Mouse (Mus musculus): ENCODE measurements around the gene Rnf121. TPM values are rescaled to one million over a fixed set of nuclear protein-coding genes. Genes with fewer than 3 reads are reported as not detected.
"Not testable (repeated sequence)": the region's sequence is repeated elsewhere in the genome, so short reads cannot be mapped to it uniquely, and the experiment has no call there.

The Rnf121 gene
- polyA plus RNA-seq, 1 experiment from 2014 or later = 31.2 TPM

DNA sequence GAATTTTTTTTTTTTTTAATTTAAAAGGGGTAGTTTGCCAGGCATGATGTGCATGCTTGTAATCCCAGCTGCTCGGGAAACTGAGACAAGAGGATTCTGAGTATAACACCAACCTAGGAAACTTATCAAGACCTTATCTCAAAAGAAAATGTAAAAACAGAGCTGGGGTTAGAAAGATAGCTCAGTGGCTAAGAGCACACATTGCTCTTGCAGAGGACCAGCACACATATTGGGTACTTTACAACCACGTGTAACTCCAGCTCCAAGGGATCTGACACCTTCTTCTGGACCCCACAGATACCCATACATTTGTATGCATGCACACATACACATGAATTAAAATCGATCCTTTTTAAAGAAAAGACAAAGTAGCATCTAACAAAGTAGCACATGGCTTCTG lies 3.9 kb downstream of the Rnf121 start:
- Histone ChIP-seq H3K9me3 (no peaks in the 10 kb centered on the region), H3K4me2 (no peak overlapping the region), H3K36me3 (peaks cover 21% of the 10 kb centered on the region), H3K4me3 (no peak overlapping the region), H3K9ac (no peak overlapping the region), H3K27ac (no peak overlapping the region), H3K4me1 (replicated peaks) (peaks cover 30% of the 10 kb centered on the region), H3K27me3 (no peaks in the 10 kb centered on the region)
- 93% methylated on average over 3 of the region's 3 CpGs for WGBS
- ATAC-seq (ENCODE audit: low FRiP score) = no peak

GRCm38 (mm10) chr7:102048524-102048923 lies 16.7 kb downstream of the Rnf121 start:
- peaks cover 15% of the 10 kb centered on the region for H3K36me3 ChIP-seq
- not testable (repeated sequence) for H3K9me3 ChIP-seq; ATAC-seq (ENCODE audit: low FRiP score); H3K4me1 ChIP-seq (replicated peaks); H3K27ac ChIP-seq; H3K9ac ChIP-seq; H3K4me3 ChIP-seq; H3K4me2 ChIP-seq; H3K27me3 ChIP-seq

DNA sequence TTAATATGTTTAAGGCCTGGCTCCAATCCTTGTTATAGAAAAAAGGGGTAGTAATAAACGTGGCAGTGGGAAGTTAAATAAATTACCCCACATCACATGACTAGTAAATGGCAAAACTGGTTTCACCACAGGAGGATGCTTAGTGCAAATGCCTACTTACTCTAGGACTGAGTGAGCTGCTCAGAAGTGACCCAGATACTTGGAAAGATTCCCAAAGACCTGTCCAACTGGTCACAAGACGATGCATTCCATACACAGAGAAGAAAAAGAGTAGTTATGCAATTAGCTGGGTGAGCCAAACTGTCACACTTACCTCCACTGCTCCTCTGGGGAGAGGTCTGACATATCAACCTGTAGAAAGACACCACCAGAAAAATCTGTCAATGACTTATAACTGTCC lies 23.0 kb downstream of the Rnf121 start:
- WGBS = 89% methylated on average over 2 of the region's 2 CpGs
- ATAC-seq (ENCODE audit: low FRiP score) = no peak
- Histone ChIP-seq H3K9ac (no peak overlapping the region), H3K4me3 (no peak overlapping the region), H3K36me3 (peaks cover 45% of the 10 kb centered on the region), H3K4me1 (replicated peaks) (no peaks in the 10 kb centered on the region), H3K9me3 (no peaks in the 10 kb centered on the region), H3K4me2 (no peak overlapping the region), H3K27ac (no peak overlapping the region), H3K27me3 (no peaks in the 10 kb centered on the region)

- peaks cover 93% of the 10 kb centered on the region for H3K36me3 ChIP-seq
- no peak overlapping the region for H3K27ac ChIP-seq
- H3K4me1 ChIP-seq (replicated peaks) = no peaks in the 10 kb centered on the region
- no peak for ATAC-seq (ENCODE audit: low FRiP score)
- WGBS = 95% methylated on average over 3 of the region's 3 CpGs
- H3K27me3 ChIP-seq = no peaks in the 10 kb centered on the region
- H3K9me3 ChIP-seq = no peaks in the 10 kb centered on the region
- no peak overlapping the region for H3K4me3 ChIP-seq
- no peak overlapping the region for H3K9ac ChIP-seq
- no peak overlapping the region for H3K4me2 ChIP-seq
These were observed 28.0 kb downstream of the Rnf121 start for GRCm38 (mm10) chr7:102037318-102037717.

GRCm38 (mm10) chr7:102035534-102035933 lies 29.7 kb downstream of the Rnf121 start:
- Histone ChIP-seq H3K4me2 (no peak overlapping the region), H3K4me3 (no peak overlapping the region), H3K9me3 (no peaks in the 10 kb centered on the region), H3K9ac (no peak overlapping the region), H3K36me3 (peaks cover 97% of the 10 kb centered on the region), H3K4me1 (replicated peaks) (no peaks in the 10 kb centered on the region), H3K27me3 (no peaks in the 10 kb centered on the region), H3K27ac (no peak overlapping the region)
- no peak for ATAC-seq (ENCODE audit: low FRiP score)
- 92% methylated on average over 2 of the region's 2 CpGs for WGBS

- H3K27ac ChIP-seq = no peak overlapping the region
- peaks cover 97% of the 10 kb centered on the region for H3K36me3 ChIP-seq
- no peaks in the 10 kb centered on the region for H3K4me1 ChIP-seq (replicated peaks)
- H3K27me3 ChIP-seq = no peaks in the 10 kb centered on the region
- H3K9ac ChIP-seq = no peak overlapping the region
- H3K4me3 ChIP-seq = no peak overlapping the region
- no peaks in the 10 kb centered on the region for H3K9me3 ChIP-seq
- H3K4me2 ChIP-seq = no peak overlapping the region
- ATAC-seq (ENCODE audit: low FRiP score) = no peak
- 92% methylated on average over 1 of the region's 1 CpGs for WGBS
These were observed 30.4 kb downstream of the Rnf121 start for GRCm38 (mm10) chr7:102034904-102035303.

DNA sequence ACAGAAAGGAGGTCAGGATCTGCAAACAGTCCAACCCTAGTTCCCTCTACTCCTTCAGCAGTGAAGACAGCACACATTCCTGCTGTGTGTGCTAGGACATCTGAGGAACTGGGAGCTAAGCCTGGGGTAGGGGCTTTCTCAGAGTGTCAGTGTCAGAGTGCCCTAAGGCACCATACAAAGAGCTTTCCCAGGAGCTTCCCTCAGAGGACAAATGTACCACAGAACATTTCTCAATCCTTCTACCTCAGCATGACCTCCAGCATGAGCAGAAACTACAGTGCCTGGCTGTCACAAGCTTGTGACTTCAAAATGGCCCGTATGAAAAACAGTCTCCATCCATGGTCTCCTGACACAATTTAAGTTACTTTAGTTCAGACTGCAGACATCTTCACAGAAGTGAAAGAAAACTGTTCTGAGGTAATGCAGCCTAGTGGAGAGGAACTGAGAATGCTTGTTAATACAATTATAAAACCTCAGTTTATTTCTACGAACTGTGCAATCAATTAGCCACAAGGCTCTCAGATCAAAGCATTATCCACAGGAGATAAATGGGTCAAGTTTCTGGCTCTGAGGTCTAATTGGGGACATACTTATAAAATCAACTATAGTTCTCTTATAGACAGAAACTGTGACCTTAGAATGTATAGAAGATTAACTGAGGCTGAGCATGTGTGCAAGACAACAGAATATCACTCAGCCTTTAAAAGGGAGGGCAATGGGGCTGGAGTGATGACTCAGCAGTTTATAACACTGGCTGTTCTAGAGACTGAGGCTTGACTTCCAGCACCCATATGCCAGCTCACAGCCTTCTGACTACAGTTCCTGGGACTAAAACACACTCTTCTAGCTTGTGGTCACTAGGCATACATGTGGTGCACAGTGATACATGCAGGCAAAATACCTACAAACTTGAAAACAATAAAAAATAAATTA lies 39.8 kb downstream of the Rnf121 start:
- peaks cover 80% of the 10 kb centered on the region for H3K36me3 ChIP-seq
- WGBS = 91% methylated on average over 2 of the region's 2 CpGs
- ATAC-seq (ENCODE audit: low FRiP score) = no peak
- H3K4me1 ChIP-seq (replicated peaks) = no peaks in the 10 kb centered on the region
- no peak overlapping the region for H3K9ac ChIP-seq
- H3K27me3 ChIP-seq = no peaks in the 10 kb centered on the region
- H3K9me3 ChIP-seq = no peaks in the 10 kb centered on the region
- no peak overlapping the region for H3K27ac ChIP-seq
- H3K4me3 ChIP-seq = no peak overlapping the region
- H3K4me2 ChIP-seq = no peak overlapping the region

DNA sequence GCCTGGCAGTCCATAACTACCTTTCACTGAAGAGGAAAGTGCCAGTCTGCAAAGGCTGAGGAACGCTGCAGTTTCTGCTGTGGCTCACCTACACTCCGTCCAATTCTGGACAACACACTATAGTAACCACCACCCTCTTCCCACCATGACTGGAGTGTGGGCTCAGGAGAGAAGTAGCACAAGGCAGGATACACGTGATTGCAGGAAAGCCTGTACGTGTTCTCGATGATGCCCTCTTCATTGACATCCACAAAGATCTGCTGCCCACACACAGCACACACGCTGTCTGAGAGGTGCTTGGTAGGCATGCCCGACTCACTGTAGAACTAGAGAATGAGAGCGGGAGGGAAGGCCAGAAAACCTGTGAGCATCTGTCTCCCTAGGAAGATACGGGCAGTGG lies 41.4 kb downstream of the Rnf121 start:
- Histone ChIP-seq H3K4me2 (no peak overlapping the region), H3K36me3 (peaks cover 84% of the 10 kb centered on the region)
- WGBS = 98% methylated on average over 9 of the region's 9 CpGs

DNA sequence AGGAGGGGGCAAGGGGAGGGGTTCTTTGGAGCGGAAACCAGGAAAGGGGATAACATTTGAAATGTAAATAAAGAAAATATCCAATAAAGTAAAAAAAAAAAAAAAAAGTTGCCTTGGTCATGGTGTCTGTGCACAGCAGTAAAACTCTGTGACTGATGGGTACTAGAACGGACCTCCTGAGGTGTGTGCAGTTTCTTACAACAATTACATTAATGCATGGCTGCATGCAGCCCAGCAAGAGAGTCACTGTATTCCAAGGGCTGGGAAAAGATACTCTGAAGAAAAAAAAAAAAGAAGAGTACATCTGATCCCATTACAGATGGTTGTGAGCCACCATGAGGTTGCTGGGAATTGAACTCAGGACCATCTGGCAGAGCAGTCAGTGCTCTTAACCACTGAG lies 44.3 kb downstream of the Rnf121 start:
- ATAC-seq (ENCODE audit: low FRiP score) = not testable (repeated sequence)

More for the DNA sequence above, 41.4 kb downstream of the Rnf121 start:
- Histone ChIP-seq H3K9ac (no peak overlapping the region), H3K4me1 (replicated peaks) (no peaks in the 10 kb centered on the region), H3K27me3 (no peaks in the 10 kb centered on the region), H3K27ac (no peak overlapping the region), H3K4me3 (no peak overlapping the region), H3K9me3 (no peaks in the 10 kb centered on the region)
- ATAC-seq (ENCODE audit: low FRiP score) = no peak

DNA sequence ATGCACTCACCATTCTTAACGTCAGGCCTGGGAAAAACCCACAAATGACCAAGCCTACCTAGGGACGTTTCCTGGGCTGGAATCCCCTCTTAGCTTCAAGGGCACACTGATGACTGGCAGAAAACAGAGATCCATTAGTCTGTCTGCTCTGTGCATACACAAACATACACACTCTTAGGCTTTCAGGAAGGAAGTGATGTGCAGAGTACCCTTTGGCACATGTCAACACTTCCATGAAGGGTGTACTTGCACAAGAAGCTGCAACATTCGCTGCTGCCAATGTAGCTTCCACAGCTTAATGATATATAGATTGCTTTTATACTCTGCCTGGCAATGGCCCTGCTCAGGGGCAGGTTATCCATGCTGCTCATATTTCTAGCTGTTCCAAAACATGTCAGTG lies 45.9 kb downstream of the Rnf121 start:
- WGBS = 64% methylated on average over 3 of the region's 3 CpGs
- Histone ChIP-seq H3K36me3 (peaks cover 92% of the 10 kb centered on the region), H3K27me3 (no peaks in the 10 kb centered on the region), H3K4me1 (replicated peaks) (no peaks in the 10 kb centered on the region), H3K4me2 (no peak overlapping the region), H3K9me3 (no peaks in the 10 kb centered on the region), H3K27ac (no peak overlapping the region), H3K9ac (no peak overlapping the region), H3K4me3 (no peak overlapping the region)
- no peak for ATAC-seq (ENCODE audit: low FRiP score)

More for the DNA sequence above, 44.3 kb downstream of the Rnf121 start:
- whole genome bisulfite sequencing = 82% methylated on average over 2 of the region's 2 CpGs
- H3K4me2 ChIP-seq; H3K9me3 ChIP-seq; H3K4me1 ChIP-seq (replicated peaks); H3K4me3 ChIP-seq; H3K27ac ChIP-seq; H3K27me3 ChIP-seq; H3K9ac ChIP-seq: not testable (repeated sequence)
- peaks cover 89% of the 10 kb centered on the region for H3K36me3 ChIP-seq

DNA sequence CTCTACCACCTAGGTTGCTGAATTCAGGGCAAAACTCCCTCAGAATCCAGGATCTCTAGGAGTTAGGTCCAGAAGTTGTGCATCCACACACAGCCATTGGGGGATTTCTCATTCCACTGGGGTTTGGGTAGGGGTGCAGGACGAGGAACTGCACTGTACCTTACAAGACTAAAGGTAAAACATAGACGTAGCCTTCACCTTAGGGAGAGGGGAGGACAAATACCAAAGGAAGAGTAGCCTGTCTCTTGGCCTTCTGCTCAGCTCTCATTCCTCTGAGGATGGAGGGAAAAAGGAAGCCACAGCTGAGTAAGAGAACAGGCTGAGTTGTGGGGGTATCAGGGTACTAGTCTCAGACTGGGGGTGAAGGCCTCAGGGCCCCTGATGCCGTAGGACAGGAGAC lies 46.7 kb downstream of the Rnf121 start, which contains the start of gene Il18bp:
TSS of gene Il18bp (minus strand) at position 101 of the 400 bp plus-strand sequence.
- no peaks in the 10 kb centered on the region for H3K9me3 ChIP-seq
- no peak within 1 kb of the TSS for H3K27ac ChIP-seq
- ATAC-seq (ENCODE audit: low FRiP score) = no peak
- no peak within 1 kb of the TSS for H3K9ac ChIP-seq
- H3K27me3 ChIP-seq = no peaks in the 10 kb centered on the region
- WGBS = 89% methylated on average over 3 of the region's 3 CpGs
- no peaks in the 10 kb centered on the region for H3K4me1 ChIP-seq (replicated peaks)
- no peak within 1 kb of the TSS for H3K4me2 ChIP-seq
- peaks cover 93% of the 10 kb centered on the region for H3K36me3 ChIP-seq
- H3K4me3 ChIP-seq = no peak within 1 kb of the TSS

- no peak for ATAC-seq (ENCODE audit: low FRiP score)
These were observed 47.2 kb downstream of the Rnf121 start for GRCm38 (mm10) chr7:102018034-102018433.

DNA sequence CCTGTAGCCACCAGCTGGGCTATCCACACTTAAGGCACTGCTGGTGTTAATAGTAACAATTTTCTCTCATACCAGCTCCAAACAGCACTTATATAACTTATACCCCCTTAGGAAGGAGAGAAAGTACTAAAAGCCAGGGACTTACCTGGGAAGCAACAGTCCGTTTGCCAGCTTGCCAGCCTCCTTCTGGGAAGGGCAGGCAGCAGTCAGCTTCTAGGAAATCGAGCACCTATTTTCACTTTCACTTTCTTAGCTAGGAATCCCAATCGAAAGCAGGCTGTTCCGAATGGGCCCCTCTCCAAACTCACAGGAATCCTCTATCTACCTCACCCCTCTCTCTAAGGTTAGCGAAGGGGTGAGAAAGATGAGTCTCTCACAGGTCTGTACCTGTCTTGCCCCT lies 47.8 kb downstream of the Rnf121 start:
- Histone ChIP-seq H3K36me3 (peaks cover 93% of the 10 kb centered on the region), H3K4me2 (no peak overlapping the region), H3K4me3 (no peak overlapping the region), H3K4me1 (replicated peaks) (no peaks in the 10 kb centered on the region), H3K27me3 (no peaks in the 10 kb centered on the region), H3K9ac (no peak overlapping the region), H3K9me3 (no peaks in the 10 kb centered on the region), H3K27ac (no peak overlapping the region)
- 92% methylated on average over 5 of the region's 5 CpGs for WGBS
- ATAC-seq (ENCODE audit: low FRiP score) = no peak

More at GRCm38 (mm10) chr7:102018034-102018433, 47.2 kb downstream of the Rnf121 start:
- H3K9me3 ChIP-seq = no peaks in the 10 kb centered on the region
- H3K4me2 ChIP-seq = no peak overlapping the region
- WGBS = 85% methylated on average over 7 of the region's 7 CpGs
- no peaks in the 10 kb centered on the region for H3K27me3 ChIP-seq
- H3K36me3 ChIP-seq = peaks cover 93% of the 10 kb centered on the region
- no peak overlapping the region for H3K9ac ChIP-seq
- H3K27ac ChIP-seq = no peak overlapping the region
- H3K4me3 ChIP-seq = no peak overlapping the region
- H3K4me1 ChIP-seq (replicated peaks) = no peaks in the 10 kb centered on the region
